Mouse (Mus musculus): ENCODE results near the gene Sap30bp. TPM values are rescaled to one million over a fixed set of nuclear protein-coding genes. Genes with fewer than 3 reads are reported as not detected.
A peak's percentile ranks its signal among the peaks of the same experiment; 100 is the strongest.

Gene Sap30bp
- polyA plus RNA-seq, 1 experiment, result 71.9 TPM

DNA sequence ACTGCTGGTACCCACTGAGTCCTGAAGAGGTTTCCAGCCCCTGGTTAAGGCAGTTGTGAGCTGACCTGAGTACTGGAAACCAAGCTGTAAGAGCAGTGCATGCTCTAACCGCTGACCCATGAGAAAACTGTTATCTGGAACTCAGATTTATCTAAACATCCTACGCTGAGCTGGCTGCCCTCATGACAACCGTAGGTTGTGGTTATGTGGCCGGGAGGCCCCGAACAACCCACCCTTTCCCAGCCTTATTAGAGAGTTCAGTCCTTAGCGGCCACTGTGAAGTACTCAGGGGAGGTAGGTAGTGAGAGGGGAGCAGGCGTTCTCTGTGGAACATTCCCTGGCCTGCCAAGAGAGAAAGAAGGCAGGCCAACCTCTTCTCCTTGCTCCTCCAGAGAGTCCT lies 65.9 kb downstream of the Sap30bp start:
- DNase-seq (ENCODE audit: extremely low spot score in 1 of 2, low spot score in 1 of 2), result no peak

DNA sequence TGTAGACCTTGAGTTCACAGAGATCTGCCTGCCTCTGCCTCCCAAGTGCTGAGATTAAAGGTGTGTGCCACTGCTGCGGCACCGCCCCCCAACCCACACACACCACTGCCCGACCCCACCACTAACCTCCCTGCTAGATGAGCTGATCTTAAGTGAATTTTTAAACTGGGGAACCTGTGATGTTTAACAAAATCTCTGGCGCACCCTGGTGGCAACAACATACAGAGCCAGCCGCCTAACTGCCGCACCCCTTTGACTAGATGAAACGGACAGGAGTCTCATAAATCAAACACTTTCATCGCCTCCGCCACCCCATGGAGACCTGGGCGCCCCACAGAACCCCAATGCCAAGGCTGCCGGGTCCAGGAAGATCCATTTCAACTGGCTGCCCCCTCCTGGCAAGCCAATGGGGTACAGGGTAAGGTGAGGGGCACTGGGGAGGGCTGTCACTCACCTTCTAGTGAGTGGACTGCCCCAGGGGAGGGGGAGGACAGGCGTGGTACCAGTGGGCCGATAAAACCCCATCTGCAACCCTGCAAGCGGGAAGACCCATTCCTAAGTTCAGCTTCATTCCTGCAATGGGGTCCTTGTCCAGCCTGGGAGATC lies 66.6 kb downstream of the Sap30bp start:
- peak; percentile 41 to 88 for DNase-seq (ENCODE audit: extremely low spot score in 1 of 2, low spot score in 1 of 2)

DNA sequence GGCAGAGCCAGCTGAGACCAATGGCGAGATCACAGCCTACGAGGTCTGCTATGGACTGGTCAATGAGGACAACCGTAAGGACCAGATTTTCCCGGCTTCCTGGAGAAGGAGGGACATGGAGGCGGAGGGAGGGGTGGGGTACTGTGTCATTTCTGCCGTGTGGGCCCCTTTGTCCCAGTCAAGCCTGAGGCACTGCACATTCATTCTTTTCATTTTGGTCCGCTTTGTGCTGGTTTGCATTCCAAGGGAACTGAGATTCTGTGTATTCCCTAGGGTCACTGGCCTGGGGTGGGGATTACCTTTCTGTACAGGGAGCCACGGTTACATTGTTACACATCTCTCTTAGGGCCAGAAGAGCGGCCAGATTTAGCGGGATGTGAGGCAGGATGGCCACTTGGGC lies 67.5 kb downstream of the Sap30bp start:
- DNase-seq (ENCODE audit: extremely low spot score in 1 of 2, low spot score in 1 of 2), result no peak

DNA sequence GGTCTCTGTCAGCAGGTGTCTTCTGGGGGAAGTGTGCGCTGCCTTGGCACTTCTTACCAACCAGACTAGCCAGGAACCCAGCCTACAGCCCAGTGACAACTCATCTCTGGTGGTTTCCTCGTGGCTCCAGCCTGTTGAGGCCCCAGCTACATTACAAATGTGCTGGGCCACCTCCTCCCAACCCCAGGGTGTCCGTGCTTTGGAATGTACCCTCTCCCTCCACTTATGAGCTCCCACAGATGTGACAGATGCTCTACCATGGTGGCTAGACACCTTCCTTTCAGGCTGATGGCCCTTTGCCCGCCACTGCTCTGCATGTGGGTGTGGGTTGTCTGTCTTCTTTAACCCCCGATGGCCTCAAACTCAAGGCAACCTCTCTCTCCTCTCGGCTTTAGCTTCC lies 68.6 kb downstream of the Sap30bp start:
- DNase-seq (ENCODE audit: extremely low spot score in 1 of 2, low spot score in 1 of 2), result no peak

DNA sequence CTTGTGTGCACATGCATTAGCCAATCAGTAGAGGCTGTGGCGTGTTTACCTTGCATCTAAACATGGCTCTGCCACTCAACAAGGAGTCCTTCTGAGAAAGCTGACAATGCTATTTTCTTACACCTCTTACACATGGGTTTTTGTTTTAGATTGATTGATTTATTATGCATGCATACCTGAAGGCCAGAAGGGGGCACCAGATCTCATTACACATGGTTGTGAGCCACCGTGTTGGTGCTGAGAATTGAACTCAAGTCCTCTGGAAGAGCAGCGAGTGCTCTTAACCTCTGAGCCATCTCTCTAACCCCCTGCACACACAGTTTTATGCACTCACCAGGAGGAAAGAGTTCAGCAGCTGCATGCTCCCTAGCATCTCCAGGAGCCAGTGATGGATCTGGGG lies 69.8 kb downstream of the Sap30bp start:
- DNase-seq (ENCODE audit: extremely low spot score in 1 of 2, low spot score in 1 of 2), result no peak

DNA sequence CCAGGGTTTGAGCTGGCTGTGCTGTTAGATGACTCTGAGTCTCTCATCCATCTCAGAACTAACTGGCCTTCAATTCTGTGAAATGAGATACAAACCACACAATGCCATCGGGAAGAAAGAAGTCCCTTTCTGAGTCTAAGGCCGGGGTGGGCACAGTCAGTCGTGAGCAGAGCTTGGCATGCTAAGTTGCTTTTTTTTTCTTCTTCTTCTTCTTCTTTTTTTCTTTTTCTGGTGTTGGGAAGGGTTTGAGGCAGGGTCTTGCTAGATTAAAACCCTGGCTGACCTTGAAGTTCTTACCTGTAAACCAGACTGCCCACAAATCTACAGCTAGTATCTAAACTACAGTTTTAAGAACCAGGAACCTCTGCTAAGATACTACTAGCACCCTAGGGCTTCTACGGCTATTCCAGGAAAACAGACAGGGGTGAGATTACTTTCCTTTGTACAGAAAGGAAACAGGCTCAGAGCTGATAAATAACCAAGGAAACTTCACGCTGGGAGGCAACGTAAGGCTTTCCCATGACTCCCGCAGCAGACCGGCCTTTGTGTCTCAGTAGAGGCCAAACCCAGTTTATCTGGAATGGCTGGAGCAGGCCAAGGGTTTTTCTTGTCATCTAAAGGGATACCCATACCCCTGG lies 71.2 kb downstream of the Sap30bp start:
- no peak for DNase-seq (ENCODE audit: extremely low spot score in 1 of 2, low spot score in 1 of 2)

DNA sequence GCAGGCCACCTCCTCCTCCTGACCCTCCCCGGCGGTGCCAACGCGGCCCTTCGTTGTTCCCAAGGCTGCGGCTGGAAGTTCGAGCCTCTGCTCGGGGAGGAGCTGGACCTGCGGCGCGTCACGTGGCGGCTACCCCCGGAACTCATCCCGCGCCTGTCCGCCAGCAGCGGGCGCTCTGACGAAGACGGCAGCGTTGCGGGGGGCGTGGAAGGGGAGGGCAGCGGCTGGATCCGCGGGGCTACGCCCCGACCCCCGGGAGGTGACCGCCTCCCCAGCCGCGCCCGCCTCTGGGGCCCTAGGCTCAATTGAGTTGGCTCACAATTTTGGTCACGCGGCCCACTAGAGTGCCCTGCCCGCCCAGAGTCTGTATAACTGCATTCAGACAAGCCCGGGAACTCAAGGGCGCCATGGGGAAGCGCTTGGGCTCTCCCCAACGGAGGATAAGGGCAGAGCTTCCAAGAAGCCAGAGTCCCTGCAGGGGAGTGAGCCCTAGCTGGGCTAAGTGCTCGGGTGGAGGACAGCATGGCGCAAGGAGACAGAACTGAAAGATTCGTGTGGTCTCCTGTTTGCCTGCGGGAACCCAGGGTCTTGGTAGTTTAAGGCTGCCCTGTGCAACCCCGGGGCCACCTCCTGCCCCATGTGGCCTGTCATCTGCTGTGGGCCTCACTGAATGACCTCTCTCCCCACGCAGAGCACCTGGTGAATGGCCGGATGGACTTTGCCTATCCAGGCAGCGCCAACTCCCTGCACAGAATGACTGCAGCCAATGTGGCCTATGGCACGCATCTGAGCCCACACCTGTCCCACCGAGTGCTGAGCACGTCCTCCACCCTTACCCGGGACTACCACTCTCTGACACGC lies 72.0 kb downstream of the Sap30bp start:
- DNase-seq (ENCODE audit: extremely low spot score in 1 of 2, low spot score in 1 of 2), result peak in 1 of 2 experiments; percentile 61

DNA sequence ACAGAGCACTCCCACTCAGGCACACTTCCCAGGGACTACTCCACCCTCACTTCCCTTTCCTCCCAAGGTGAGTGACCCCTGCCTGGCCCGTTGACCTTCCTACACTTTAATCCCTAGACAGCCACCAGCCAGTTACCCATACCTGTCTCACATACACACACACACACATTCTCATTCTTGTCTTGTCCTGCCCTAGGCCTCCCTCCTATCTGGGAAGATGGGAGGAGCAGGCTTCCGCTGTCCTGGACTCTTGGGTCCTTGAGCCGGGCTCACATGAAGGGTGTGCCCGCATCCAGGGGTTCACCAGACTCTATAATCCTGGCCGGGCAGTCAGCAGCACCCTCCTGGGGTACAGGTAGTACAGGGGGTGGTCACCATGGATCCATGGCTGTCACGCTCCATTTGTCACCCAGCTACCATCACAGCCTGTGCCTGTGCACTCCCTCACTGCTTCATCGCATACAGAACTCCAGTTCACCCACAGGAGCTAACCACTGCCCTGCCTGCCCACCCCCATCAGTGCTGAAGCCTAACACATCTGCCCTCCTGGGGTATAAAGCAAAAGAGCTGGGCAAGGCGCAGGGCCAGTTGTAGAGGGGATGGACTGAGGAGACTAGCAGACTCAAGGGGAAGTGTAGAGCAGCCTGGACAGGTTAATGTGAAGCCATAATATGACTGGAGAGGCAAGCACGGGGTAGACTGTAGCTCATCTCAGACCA lies 72.8 kb downstream of the Sap30bp start:
- no peak for DNase-seq (ENCODE audit: extremely low spot score in 1 of 2, low spot score in 1 of 2)

DNA sequence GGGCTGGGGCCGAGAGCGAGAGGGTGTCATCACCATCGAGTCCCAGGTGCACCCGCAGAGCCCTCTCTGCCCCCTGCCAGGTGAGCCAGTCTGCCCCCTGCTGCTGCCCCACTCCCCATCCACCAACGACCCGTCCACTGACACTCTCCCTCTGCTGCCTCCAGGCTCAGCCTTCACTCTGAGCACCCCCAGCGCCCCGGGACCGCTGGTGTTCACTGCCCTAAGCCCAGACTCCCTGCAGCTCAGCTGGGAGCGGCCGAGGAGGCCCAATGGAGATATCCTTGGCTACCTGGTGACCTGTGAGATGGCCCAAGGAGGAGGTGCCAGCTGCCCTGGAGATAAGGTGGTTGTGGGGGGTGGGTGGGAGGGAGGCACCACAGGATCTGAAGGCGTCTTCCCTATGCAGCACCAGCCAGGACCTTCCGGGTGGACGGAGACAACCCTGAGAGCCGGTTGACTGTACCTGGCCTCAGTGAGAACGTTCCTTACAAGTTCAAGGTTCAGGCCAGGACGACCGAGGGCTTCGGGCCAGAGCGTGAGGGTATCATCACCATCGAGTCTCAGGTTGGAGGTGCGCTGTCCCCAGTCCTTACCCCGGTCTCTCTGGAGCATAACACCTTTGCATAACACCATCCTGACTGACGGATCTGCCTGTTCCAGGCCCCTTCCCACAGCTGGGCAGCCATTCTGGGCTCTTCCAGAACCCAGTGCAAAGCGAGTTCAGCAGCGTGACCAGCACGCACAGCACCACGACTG lies 74.2 kb downstream of the Sap30bp start:
- no peak for DNase-seq (ENCODE audit: extremely low spot score in 1 of 2, low spot score in 1 of 2)

DNA sequence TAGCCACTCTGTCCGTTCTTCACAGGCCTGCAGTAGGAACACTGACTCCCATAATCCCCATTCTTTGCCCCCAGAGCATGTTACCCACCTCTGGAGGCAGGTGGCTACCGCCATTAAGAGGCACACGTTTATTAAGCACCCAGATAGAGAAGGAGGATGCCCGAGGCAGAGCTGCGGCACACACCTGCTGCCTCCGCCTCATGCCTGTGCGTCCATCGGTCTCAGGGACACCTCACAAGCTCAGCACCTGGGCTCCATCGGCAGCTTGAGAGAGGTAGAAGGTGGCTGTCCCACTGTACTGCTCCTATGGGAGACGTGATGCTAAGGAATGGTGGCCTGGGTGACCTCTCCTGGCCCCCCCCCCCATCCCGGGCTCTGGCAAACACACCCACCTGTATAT lies 75.3 kb downstream of the Sap30bp start:
- no peak for DNase-seq (ENCODE audit: extremely low spot score in 1 of 2, low spot score in 1 of 2)

DNA sequence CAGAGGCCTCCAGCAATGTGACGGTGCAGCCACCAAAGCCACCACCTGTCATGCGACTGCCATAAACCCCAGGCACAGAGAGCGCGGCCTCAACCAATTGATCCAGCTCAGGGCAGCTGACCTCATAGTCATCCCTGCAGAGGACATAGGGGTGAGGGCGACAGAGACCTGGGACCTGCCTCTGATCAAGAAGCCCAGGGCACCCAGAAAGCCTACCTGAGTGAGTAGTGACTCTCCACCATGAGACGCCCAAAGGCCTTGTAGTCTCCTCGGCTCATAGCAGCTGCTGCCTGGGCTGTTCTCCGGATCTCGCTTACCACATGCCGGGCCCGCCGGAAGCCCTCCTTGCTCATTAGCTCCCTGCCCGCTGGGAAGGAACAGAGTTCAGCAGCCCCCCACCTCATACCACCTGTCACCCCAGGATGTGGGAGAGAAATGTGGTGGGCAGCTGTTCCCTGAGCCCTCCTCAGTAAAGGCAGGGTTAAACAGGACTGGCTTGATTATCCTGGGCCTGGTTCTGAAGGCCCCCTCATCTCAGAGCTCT lies 75.8 kb downstream of the Sap30bp start:
- no peak for DNase-seq (ENCODE audit: extremely low spot score in 1 of 2, low spot score in 1 of 2)

DNA sequence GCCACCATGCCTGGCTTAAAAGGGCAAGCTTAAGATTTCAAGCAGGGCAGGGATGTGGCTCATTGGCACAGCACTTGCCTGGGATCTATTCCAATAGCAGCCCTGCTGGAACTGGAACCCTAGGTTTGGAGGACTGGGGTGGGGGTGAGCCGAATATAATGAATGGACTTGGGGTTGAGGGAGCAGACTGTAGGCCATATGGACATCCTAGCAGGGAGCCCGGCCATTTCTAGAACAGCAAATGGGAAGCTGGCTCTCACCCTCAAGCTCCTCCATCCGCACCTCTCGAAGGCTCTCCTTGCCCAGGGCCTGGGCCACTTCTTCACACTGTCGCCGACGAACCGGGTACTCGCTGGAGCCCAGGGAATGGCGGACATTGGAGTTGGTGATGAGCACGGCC lies 76.6 kb downstream of the Sap30bp start:
- DNase-seq (ENCODE audit: extremely low spot score in 1 of 2, low spot score in 1 of 2), result no peak

DNA sequence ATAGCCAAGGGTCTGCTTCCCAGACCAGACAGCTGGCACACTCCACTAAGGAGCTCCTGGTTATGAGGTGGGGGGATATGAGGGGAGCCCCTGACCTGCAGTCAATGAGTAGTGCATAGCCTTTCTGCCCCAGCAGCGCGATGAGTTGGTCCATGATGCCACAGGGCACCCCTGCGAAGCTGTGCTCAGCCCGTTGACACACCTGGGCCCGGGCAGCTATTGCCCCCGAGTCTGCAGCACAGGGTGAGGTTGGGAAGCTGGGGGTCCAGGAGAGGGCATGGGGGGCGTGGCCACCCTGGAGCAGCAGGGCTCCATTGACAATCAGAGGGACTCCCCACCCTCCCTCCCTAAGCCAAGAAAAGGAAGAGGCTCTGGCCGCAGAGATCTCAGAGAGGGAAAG lies 77.1 kb downstream of the Sap30bp start:
- DNase-seq (ENCODE audit: extremely low spot score in 1 of 2, low spot score in 1 of 2), result no peak

DNA sequence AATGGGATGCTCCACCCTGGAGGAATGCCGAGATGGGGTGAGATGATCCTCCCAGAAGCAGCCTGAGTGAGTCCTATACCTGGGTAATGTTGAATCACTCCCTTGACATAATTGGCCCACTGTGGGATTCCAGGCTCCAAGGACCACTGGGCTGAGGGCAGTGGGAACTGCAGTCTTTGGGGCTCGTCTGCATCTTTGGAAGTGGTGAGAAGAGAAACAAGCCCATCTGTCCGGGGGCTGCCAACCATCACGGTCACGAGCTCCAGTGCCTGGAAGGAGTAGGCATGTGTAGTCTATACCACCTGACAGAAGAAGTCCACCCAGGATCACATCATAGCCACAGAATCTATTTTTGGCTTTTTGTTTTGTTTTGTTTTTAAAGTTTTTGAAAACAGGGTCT lies 77.9 kb downstream of the Sap30bp start:
- DNase-seq (ENCODE audit: extremely low spot score in 1 of 2, low spot score in 1 of 2), result no peak

DNA sequence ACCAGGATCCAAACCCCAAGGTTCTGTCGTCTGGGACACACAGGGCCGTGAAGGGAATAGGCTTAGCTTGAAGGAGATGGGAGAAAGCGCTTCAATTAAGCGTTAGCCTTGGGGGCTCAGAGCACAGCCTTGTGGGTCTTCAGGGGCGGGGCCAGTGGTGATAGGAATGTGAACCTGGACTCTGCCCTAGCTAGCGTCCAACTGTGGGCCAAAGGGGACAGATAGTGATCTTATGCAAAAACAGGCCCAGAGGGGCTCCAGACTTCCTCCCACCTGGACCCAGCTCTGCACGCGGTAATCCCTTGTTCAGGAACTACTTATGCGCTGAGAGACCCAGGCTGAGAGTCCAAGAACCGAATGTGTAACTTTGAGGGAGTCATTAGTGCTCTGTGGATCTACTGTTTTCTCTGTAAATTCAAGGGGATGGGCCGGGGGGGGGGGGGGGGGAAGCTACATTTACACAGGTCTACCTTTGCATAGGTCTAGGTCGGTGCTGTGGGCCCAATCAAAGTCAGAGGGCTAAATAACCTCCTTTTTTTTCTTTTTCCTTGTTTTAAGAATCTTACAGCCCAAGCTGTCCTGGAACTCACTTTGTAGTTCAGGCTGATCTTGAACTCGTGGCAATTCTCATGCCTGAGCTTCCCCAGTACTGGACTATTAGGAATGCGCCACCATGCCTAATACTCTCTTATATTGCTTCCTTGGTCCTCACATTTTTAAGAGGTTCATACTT lies 78.6 kb downstream of the Sap30bp start:
- no peak for DNase-seq (ENCODE audit: extremely low spot score in 1 of 2, low spot score in 1 of 2)

DNA sequence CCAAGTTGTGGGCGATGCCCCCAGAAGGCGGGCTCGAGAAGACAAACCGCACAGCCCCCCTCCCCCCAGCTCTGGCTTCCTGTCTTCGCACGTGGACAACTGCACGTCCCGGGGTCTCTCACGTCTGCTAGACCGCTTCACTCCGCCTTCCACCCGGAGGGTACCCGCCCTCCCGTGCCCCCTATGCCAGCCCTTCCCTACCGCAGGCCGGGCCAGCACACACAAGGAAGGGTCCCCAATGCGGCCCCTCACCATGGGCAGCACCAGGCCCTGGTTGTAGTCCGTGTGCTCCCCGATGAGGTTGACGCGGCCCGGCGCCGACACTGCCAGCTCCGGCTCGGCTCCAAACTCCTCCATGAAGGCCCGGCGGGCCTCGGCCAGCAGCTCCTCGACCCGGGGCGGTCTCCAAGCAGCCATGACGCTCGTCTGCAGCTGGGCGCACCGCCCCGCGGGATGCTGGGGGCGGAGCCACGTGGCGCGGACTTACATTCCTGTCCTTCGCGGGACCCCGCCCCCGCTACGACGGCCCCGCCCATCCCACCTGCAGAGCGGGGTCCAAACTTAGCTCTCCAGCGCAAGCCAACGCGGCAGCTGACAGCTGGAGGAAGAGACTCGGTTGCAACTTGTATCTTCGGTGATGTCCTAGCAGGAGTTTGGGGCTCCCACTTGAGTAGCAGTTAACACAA lies 79.3 kb downstream of the Sap30bp start, which contains the start of gene Galk1:
TSS of gene Galk1 (minus strand) at position 458 of the 686 bp plus-strand sequence.
- DNase-seq (ENCODE audit: extremely low spot score in 1 of 2, low spot score in 1 of 2), result peak; percentile 70 to 83

DNA sequence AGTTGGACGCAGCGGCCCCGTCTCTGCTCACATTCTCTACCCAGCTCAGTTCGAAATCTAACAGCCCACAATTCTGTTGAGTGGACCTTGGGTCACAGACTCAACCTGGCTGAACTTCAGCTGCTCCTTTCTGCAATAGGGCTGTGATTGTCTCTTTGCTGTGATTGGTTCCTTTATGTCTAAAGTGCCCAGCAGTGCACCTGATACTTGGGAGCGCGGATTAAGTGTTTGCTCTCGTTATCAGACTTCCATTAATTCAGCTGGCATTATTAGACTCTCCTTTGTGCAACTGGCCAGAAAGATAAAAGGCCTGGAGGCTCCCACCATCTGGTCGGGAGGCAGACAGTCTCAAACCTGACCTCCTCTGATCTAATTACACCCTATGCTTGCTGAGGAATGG lies 81.7 kb downstream of the Sap30bp start:
- DNase-seq (ENCODE audit: extremely low spot score in 1 of 2, low spot score in 1 of 2), result no peak

Measured in frontal cortex, adult 2 months (tissue).